Mouse (Mus musculus): ENCODE data around the gene Spred2. TPM values are rescaled to one million over a fixed set of nuclear protein-coding genes. Genes with fewer than 3 reads are reported as not detected.
"Not testable (repeated sequence)": the region's sequence is repeated elsewhere in the genome, so short reads cannot be mapped to it uniquely, and the experiment has no call there.

Spred2 gene
- polyA plus RNA-seq, 1 experiment from 2014 or later: 7.1 TPM

GRCm38 (mm10) chr11:20020720-20021119 lies 96.5 kb downstream of the Spred2 start:
- H3K27me3 ChIP-seq (replicated peaks): no peaks in the 10 kb centered on the region
- peaks cover 57% of the 10 kb centered on the region for H3K36me3 ChIP-seq
- H3K27ac ChIP-seq: no peak overlapping the region
- peaks cover 19% of the 10 kb centered on the region for H3K9me3 ChIP-seq
- H3K4me1 ChIP-seq (replicated peaks): no peaks in the 10 kb centered on the region
- no peak overlapping the region for H3K4me2 ChIP-seq (replicated peaks)
- H3K9ac ChIP-seq: no peak overlapping the region
- ATAC-seq: no peak
- H3K4me3 ChIP-seq (replicated peaks): no peak overlapping the region
- WGBS: 98% methylated on average over 35 of the region's 35 CpGs

- no peak overlapping the region for H3K27ac ChIP-seq
- no peaks in the 10 kb centered on the region for H3K27me3 ChIP-seq (replicated peaks)
- H3K9me3 ChIP-seq: peaks cover 19% of the 10 kb centered on the region
- H3K36me3 ChIP-seq: peaks cover 48% of the 10 kb centered on the region
- H3K4me1 ChIP-seq (replicated peaks): no peaks in the 10 kb centered on the region
- 89% methylated on average over 2 of the region's 2 CpGs for WGBS
- no peak overlapping the region for H3K4me3 ChIP-seq (replicated peaks)
- no peak for ATAC-seq
- H3K4me2 ChIP-seq (replicated peaks): no peak overlapping the region
- no peak overlapping the region for H3K9ac ChIP-seq
Measured at GRCm38 (mm10) chr11:20022462-20022861, 98.3 kb downstream of the Spred2 start.

- Histone ChIP-seq H3K4me2 (replicated peaks) (no peak overlapping the region), H3K4me1 (replicated peaks) (no peaks in the 10 kb centered on the region), H3K27ac (no peak overlapping the region), H3K27me3 (replicated peaks) (no peaks in the 10 kb centered on the region), H3K4me3 (replicated peaks) (no peak overlapping the region), H3K9ac (no peak overlapping the region), H3K9me3 (peaks cover 19% of the 10 kb centered on the region), H3K36me3 (peaks cover 43% of the 10 kb centered on the region)
- no peak for ATAC-seq
- WGBS: 94% methylated on average over 14 of the region's 14 CpGs
Measured at GRCm38 (mm10) chr11:20022911-20023482, 98.8 kb downstream of the Spred2 start.

DNA sequence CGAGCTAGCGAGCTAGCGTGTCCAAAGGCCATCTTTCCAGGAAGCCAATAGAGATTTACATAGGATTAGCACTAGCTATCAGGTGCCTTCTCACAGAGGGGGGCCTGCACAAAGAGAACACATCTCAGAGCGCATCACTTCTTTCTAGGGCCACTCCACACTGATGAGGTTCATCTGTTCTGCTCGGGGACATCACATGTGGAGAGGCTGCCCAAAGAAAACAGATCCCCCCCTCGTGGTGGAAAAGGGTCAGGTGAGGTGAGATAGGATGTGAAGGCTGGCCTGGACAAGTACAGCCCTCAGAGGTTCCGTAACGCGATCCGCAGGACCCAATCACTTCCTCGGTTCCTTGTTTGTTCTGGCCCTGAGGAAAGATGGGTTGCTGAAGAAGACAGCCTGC lies 101.7 kb downstream of the Spred2 start:
- H3K4me1 ChIP-seq (replicated peaks): no peaks in the 10 kb centered on the region
- ATAC-seq: no peak
- 70% methylated on average over 11 of the region's 11 CpGs for WGBS
- no peak overlapping the region for H3K9ac ChIP-seq
- H3K4me3 ChIP-seq (replicated peaks): no peak overlapping the region
- no peaks in the 10 kb centered on the region for H3K27me3 ChIP-seq (replicated peaks)
- H3K36me3 ChIP-seq: peaks cover 15% of the 10 kb centered on the region
- H3K9me3 ChIP-seq: peaks cover 7% of the 10 kb centered on the region
- H3K27ac ChIP-seq: no peak overlapping the region
- H3K4me2 ChIP-seq (replicated peaks): no peak overlapping the region

GRCm38 (mm10) chr11:20027719-20028118 lies 103.5 kb downstream of the Spred2 start:
- Histone ChIP-seq H3K4me3 (replicated peaks) (no peak overlapping the region), H3K4me1 (replicated peaks) (no peaks in the 10 kb centered on the region), H3K27ac (no peak overlapping the region), H3K27me3 (replicated peaks) (no peaks in the 10 kb centered on the region), H3K4me2 (replicated peaks) (no peak overlapping the region), H3K9me3 (no peaks in the 10 kb centered on the region), H3K9ac (no peak overlapping the region), H3K36me3 (0 out of 2 replicates have a peak, but pooled peaks cover 4% of the 10 kb centered on the region)
- 0 out of 2 replicates have a peak, but pooled peaks have one; percentile 6 for ATAC-seq
- 66% methylated on average over 9 of the region's 9 CpGs for WGBS

DNA sequence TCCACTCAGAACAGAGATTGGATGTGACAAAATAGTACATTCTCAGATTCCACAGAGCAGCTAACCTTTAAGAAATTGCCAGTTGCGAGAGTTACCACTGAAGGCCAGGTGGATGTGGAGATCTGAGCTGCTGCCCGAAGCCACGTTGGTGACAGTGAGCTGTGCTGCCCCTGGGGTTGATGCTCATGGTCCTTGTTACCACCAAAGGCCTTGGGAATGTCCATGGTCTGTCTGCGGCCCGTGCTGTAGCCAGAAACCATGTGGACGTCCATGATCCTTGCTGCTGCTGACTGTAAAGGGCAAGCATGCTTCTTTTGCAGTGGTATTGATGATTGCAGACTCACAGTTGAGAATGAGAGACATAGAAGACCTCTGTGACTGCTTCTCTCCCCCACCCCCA lies 104.2 kb downstream of the Spred2 start:
- no peak for ATAC-seq
- WGBS: 90% methylated on average over 6 of the region's 6 CpGs
- no peak overlapping the region for H3K9ac ChIP-seq
- no peaks in the 10 kb centered on the region for H3K9me3 ChIP-seq
- H3K4me3 ChIP-seq (replicated peaks): no peak overlapping the region
- H3K36me3 ChIP-seq: 0 out of 2 replicates have a peak, but pooled peaks cover 4% of the 10 kb centered on the region
- H3K27me3 ChIP-seq (replicated peaks): no peaks in the 10 kb centered on the region
- H3K27ac ChIP-seq: no peak overlapping the region
- H3K4me1 ChIP-seq (replicated peaks): no peaks in the 10 kb centered on the region
- H3K4me2 ChIP-seq (replicated peaks): no peak overlapping the region

GRCm38 (mm10) chr11:20029014-20029413 lies 104.8 kb downstream of the Spred2 start:
- Histone ChIP-seq H3K9ac (no peak overlapping the region), H3K36me3 (0 out of 2 replicates have a peak, but pooled peaks cover 4% of the 10 kb centered on the region), H3K27me3 (replicated peaks) (no peaks in the 10 kb centered on the region), H3K4me3 (replicated peaks) (no peak overlapping the region), H3K4me1 (replicated peaks) (no peaks in the 10 kb centered on the region), H3K9me3 (no peaks in the 10 kb centered on the region), H3K27ac (no peak overlapping the region), H3K4me2 (replicated peaks) (no peak overlapping the region)
- WGBS: 89% methylated on average over 4 of the region's 4 CpGs
- ATAC-seq: no peak

GRCm38 (mm10) chr11:20030973-20031372 lies 106.8 kb downstream of the Spred2 start:
- not testable (repeated sequence) for H3K4me3 ChIP-seq (replicated peaks); H3K4me2 ChIP-seq (replicated peaks); H3K36me3 ChIP-seq; H3K27ac ChIP-seq; H3K4me1 ChIP-seq (replicated peaks); H3K27me3 ChIP-seq (replicated peaks); H3K9ac ChIP-seq; H3K9me3 ChIP-seq; ATAC-seq
- WGBS: 93% methylated on average over 5 of the region's 5 CpGs

DNA sequence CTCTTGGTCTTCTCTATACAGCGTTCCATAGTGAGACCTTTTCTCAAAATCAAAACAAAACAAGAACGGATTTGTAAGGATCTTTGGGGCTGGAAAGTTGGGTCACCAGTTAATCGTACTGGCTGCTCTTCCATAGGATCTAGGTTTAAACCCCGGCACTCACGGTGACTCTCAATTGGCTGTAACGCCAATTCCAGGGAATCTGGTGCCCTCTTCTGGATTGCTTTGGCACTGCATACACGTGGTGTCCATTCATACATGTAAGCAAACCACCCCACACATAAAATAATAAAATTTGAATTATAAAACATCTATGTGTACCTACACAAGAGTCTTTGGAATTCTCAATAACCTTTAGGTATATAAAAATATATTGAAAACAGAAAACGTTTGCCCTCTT lies 107.4 kb downstream of the Spred2 start:
- WGBS: 44% methylated on average over 8 of the region's 8 CpGs
- H3K27ac ChIP-seq: no peak overlapping the region

DNA sequence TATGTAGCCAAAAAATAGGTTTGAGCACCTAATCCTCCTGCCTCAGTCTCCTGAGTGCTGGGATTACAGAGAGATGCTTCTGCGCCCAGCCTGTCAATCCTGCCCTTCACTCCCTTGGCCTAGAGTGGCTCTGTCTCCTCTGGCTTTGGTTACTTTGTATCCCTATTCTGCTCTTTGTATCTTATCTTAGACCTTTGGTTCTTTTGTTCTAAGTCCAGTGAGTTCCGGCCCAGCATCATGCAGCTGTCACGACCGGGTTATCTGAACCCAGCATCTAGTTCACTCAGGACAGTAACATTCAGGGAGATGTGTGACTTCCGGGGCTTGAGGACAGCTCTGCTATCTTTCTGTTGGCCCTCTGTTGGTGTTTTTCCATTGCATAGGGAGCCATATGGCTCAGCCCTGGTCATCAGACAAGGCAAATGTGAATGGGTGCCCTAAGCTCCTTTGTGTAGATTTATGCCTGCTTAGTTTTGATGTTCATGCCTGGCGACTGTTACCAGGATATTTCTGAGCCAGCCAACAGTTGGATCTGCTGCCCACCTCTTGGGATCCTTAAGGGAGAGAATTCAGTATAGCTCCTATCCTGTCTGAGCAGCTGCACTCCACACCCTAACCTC lies 109.5 kb downstream of the Spred2 start:
- Histone ChIP-seq H3K27ac (no peak overlapping the region), H3K9ac (no peak overlapping the region), H3K9me3 (no peaks in the 10 kb centered on the region), H3K4me3 (replicated peaks) (no peak overlapping the region), H3K36me3 (no peaks in the 10 kb centered on the region), H3K4me2 (replicated peaks) (no peak overlapping the region), H3K27me3 (replicated peaks) (no peaks in the 10 kb centered on the region), H3K4me1 (replicated peaks) (no peaks in the 10 kb centered on the region)
- ATAC-seq: no peak
- 65% methylated on average over 6 of the region's 6 CpGs for WGBS

More for the DNA sequence above, 107.4 kb downstream of the Spred2 start:
- Histone ChIP-seq H3K9ac (no peak overlapping the region), H3K27me3 (replicated peaks) (no peaks in the 10 kb centered on the region), H3K4me1 (replicated peaks) (no peaks in the 10 kb centered on the region), H3K9me3 (no peaks in the 10 kb centered on the region), H3K4me2 (replicated peaks) (no peak overlapping the region), H3K36me3 (no peaks in the 10 kb centered on the region), H3K4me3 (replicated peaks) (no peak overlapping the region)
- no peak for ATAC-seq

- H3K4me1 ChIP-seq (replicated peaks): no peaks in the 10 kb centered on the region
- no peak overlapping the region for H3K9ac ChIP-seq
- 63% methylated on average over 14 of the region's 14 CpGs for WGBS
- no peak for ATAC-seq
- H3K9me3 ChIP-seq: no peaks in the 10 kb centered on the region
- H3K36me3 ChIP-seq: no peaks in the 10 kb centered on the region
- no peaks in the 10 kb centered on the region for H3K27me3 ChIP-seq (replicated peaks)
- no peak overlapping the region for H3K4me2 ChIP-seq (replicated peaks)
- no peak overlapping the region for H3K4me3 ChIP-seq (replicated peaks)
- no peak overlapping the region for H3K27ac ChIP-seq
Measured at GRCm38 (mm10) chr11:20034337-20034947, 110.3 kb downstream of the Spred2 start.

DNA sequence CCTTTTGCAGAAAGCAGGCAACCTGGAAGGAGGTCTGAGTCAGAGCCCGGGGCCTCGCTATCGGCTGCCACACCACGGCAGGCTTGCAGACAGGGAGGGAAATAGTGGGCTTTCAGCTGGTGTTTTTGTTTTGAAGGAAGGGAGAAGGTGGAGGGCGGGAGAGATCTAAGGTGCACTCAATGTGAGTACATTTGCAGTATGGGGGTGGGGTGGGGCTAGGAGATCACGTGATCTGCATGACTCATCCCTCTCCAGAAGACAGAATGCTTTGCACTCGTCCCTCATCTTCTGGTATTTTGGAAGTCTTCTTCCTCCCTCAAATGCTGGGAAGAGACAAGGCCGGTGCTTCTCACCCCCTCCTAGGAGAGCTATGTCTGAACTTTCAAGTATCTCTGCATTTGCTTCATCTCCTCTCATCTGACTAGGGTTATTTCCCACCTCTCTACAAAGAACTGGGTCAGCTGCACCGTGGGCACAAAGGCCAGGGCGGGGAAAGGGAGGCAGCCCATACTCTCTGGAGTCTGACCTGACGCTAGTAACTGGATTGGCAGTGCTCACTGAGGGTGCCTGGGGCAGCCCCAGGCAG lies 111.3 kb downstream of the Spred2 start:
- Histone ChIP-seq H3K27ac (no peak overlapping the region), H3K36me3 (no peaks in the 10 kb centered on the region), H3K4me2 (replicated peaks) (no peak overlapping the region), H3K27me3 (replicated peaks) (no peaks in the 10 kb centered on the region), H3K4me3 (replicated peaks) (no peak overlapping the region), H3K4me1 (replicated peaks) (no peaks in the 10 kb centered on the region), H3K9me3 (no peaks in the 10 kb centered on the region), H3K9ac (no peak overlapping the region)
- 49% methylated on average over 11 of the region's 11 CpGs for WGBS
- peak; percentile 68 for ATAC-seq

Data from intestine, embryonic 15.5 days (tissue).